Comparison of ENCODE assay signal across 8 mouse cellular contexts in genomic region chr6:88198070-88198940, GRCm38 (mm10). TPM values are rescaled to one million over a fixed set of nuclear protein-coding genes. Genes with fewer than 3 reads are reported as not detected.
DNase-seq lines count a peak whose midpoint lies in the region; ATAC-seq and TF ChIP-seq lines count a peak whose summit lies in the region.

No protein-coding gene starts in this region.

- no peaks in the 10 kb centered on the region for H3K36me3 ChIP-seq in spleen, adult 2 months (ENCODE audit: control insufficient read depth, insufficient read depth, low read length)
- H3K36me3 ChIP-seq in forebrain, embryonic 14.5 days (ENCODE audit: control insufficient read depth, insufficient read depth, low read length): no peaks in the 10 kb centered on the region
- no peaks in the 10 kb centered on the region for H3K36me3 ChIP-seq in limb, embryonic 13.5 days
- H3K36me3 ChIP-seq in midbrain, embryonic 12.5 days: no peaks in the 10 kb centered on the region

- H3K27me3 ChIP-seq in spleen, adult 2 months (ENCODE audit: control insufficient read depth, insufficient read depth, low read length): peaks cover 25% of the 10 kb centered on the region
- peaks cover 97% of the 10 kb centered on the region for H3K27me3 ChIP-seq in forebrain, embryonic 14.5 days (replicated peaks; ENCODE audit: control insufficient read depth, insufficient read depth, low read length)
- peaks cover 99% of the 10 kb centered on the region for H3K27me3 ChIP-seq in limb, embryonic 13.5 days
- H3K27me3 ChIP-seq in midbrain, embryonic 12.5 days: peaks cover 100% of the 10 kb centered on the region

- peak overlapping the region; percentile 49 for H3K4me2 ChIP-seq in forebrain, embryonic 14.5 days (ENCODE audit: low read length)
- H3K4me2 ChIP-seq in limb, embryonic 13.5 days (replicated peaks): peak overlapping the region; percentile 78
- peak overlapping the region; percentile 55 for H3K4me2 ChIP-seq in midbrain, embryonic 12.5 days (replicated peaks)

- WGBS in spleen, adult 2 months: 2% methylated on average over 62 of the region's 62 CpGs
- WGBS in forebrain, embryonic 14.5 days: 0% methylated on average over 53 of the region's 62 CpGs
- under 1% methylated on average over 58 of the region's 62 CpGs for WGBS in limb, embryonic 13.5 days
- under 1% methylated on average over 38 of the region's 62 CpGs for WGBS in midbrain, embryonic 12.5 days

- ATAC-seq in forebrain, embryonic 14.5 days: 0 out of 2 replicates have a peak, but pooled peaks have one; percentile 41
- peak; percentile 74 for ATAC-seq in limb, embryonic 13.5 days (ENCODE audit: low FRiP score, low read depth)
- peak; percentile 73 for ATAC-seq in midbrain, embryonic 12.5 days (ENCODE audit: low FRiP score, low read depth)

- no peak for DNase-seq in spleen, adult 2 months (ENCODE audit: low read depth in 1 of 2, low spot score in 2 of 2)
- no peak for DNase-seq in spleen, adult 12 weeks (ENCODE audit: low spot score)
- DNase-seq in forebrain, embryonic 14.5 days (ENCODE audit: low spot score): no peak
- peak; percentile 90 for DNase-seq in heart, postnatal 4 days
- DNase-seq in urinary bladder, adult 2 months (ENCODE audit: low spot score): peak; percentile 93
- DNase-seq in c-Kit-positive CD71-positive TER-119-positive erythroid progenitor cells, embryonic 14.5 days (ENCODE audit: low spot score): no peak

- H3K4me3 ChIP-seq in spleen, adult 2 months (ENCODE audit: extremely low read depth, insufficient read depth, insufficient read length): peak overlapping the region; percentile 40; the same call in 1 of the 2 replicates
- peak overlapping the region; percentile 30 for H3K4me3 ChIP-seq in forebrain, embryonic 14.5 days (ENCODE audit: low read depth, low read length)
- H3K4me3 ChIP-seq in limb, embryonic 13.5 days: peak overlapping the region; percentile 51
- H3K4me3 ChIP-seq in midbrain, embryonic 12.5 days: peak overlapping the region; percentile 47

- no peak for TF ChIP-seq POLR2A in spleen, adult 2 months (IDR thresholded peaks at IDR 0.05; ENCODE audit: low read depth, low read length)

- peaks cover 5% of the 10 kb centered on the region; the same call in 1 of the 2 replicates for H3K4me1 ChIP-seq in spleen, adult 2 months (ENCODE audit: control insufficient read depth, insufficient read depth, insufficient read length)
- H3K4me1 ChIP-seq in forebrain, embryonic 14.5 days (ENCODE audit: control insufficient read depth, insufficient read depth, low read length): peaks cover 10% of the 10 kb centered on the region; the same call in 1 of the 2 replicates
- peaks cover 62% of the 10 kb centered on the region for H3K4me1 ChIP-seq in limb, embryonic 13.5 days
- peaks cover 44% of the 10 kb centered on the region for H3K4me1 ChIP-seq in midbrain, embryonic 12.5 days

- no peak overlapping the region for H3K27ac ChIP-seq in spleen, adult 2 months (ENCODE audit: insufficient read depth, low read length)
- H3K27ac ChIP-seq in forebrain, embryonic 14.5 days (ENCODE audit: low read depth, low read length): no peak overlapping the region
- no peak overlapping the region for H3K27ac ChIP-seq in limb, embryonic 13.5 days
- peak overlapping the region; percentile 49; the same call in 1 of the 2 replicates for H3K27ac ChIP-seq in midbrain, embryonic 12.5 days (replicated peaks)

- H3K9me3 ChIP-seq in forebrain, embryonic 14.5 days (replicated peaks; ENCODE audit: control insufficient read depth, low read length): no peaks in the 10 kb centered on the region
- H3K9me3 ChIP-seq in limb, embryonic 13.5 days: no peaks in the 10 kb centered on the region
- H3K9me3 ChIP-seq in midbrain, embryonic 12.5 days: no peaks in the 10 kb centered on the region

- H3K9ac ChIP-seq in forebrain, embryonic 14.5 days (ENCODE audit: low read length): no peak overlapping the region
- peak overlapping the region; percentile 62 for H3K9ac ChIP-seq in limb, embryonic 13.5 days
- peak overlapping the region; percentile 54 for H3K9ac ChIP-seq in midbrain, embryonic 12.5 days (replicated peaks)

- no peak for TF ChIP-seq CTCF in spleen, adult 2 months (IDR thresholded peaks at IDR 0.05; ENCODE audit: extremely low read depth, insufficient read depth, insufficient read length, insufficient replicate concordance)

RNA-seq across cellular contexts. Expression of gene Gata2, which starts 4.6 kb away (rescaled TPM):
- 13.1 and 13.2 TPM in 2 replicates for polyA plus RNA-seq in spleen, adult 2 months (2012; rRNA removed)
- polyA plus RNA-seq in forebrain, embryonic 14.5 days (2014; fragmentation: Nextera tagmentation; extraction: Ambion mirVana): 1.5 and 1.6 TPM in 2 replicates
- 10 to 100 TPM; 15.2 to 16.8 TPM for total RNA-seq in heart, postnatal 4 days (2021)
- polyA plus RNA-seq in limb, embryonic 13.5 days (2015; fragmentation: Nextera tagmentation; extraction: Ambion mirVana): 11.9 and 12.0 TPM in 2 replicates
- 38.7 and 45.5 TPM in 2 replicates for polyA plus RNA-seq in midbrain, embryonic 12.5 days (2016; fragmentation: Nextera tagmentation; extraction: Ambion mirVana)
- 41.4 and 55.5 TPM in 2 replicates for polyA plus RNA-seq in urinary bladder, adult 2 months (2012; rRNA removed)

RNA-seq across cellular contexts. Expression of gene Dnajb8, which starts 23.8 kb away (rescaled TPM):
- not detected in 2 replicates for polyA plus RNA-seq in spleen, adult 2 months (2012; rRNA removed)
- polyA plus RNA-seq in forebrain, embryonic 14.5 days (2014; fragmentation: Nextera tagmentation; extraction: Ambion mirVana): not detected in 2 replicates
- total RNA-seq in heart, postnatal 4 days (2021): not detected
- not detected in 2 replicates for polyA plus RNA-seq in limb, embryonic 13.5 days (2015; fragmentation: Nextera tagmentation; extraction: Ambion mirVana)
- not detected in 2 replicates for polyA plus RNA-seq in midbrain, embryonic 12.5 days (2016; fragmentation: Nextera tagmentation; extraction: Ambion mirVana)
- polyA plus RNA-seq in urinary bladder, adult 2 months (2012; rRNA removed): not detected in 2 replicates

Comparison
In these comparisons a context has a peak if more than half of its experiments do, and no peak if none do; other contexts are left out.
1. DNase-seq: peak in heart, postnatal 4 days (single experiment) and urinary bladder, adult 2 months (single experiment); none in spleen, adult 2 months (0 of 2), spleen, adult 12 weeks (single experiment), forebrain, embryonic 14.5 days (single experiment) and c-Kit-positive CD71-positive TER-119-positive erythroid progenitor cells, embryonic 14.5 days (single experiment).
2. Peak in every context shown above with its lines, with median percentiles within 50 percentile points of each other: H3K4me3 ChIP-seq, ATAC-seq and H3K4me2 ChIP-seq.